Mouse (Mus musculus) heart, adult 11 months (tissue): ENCODE data around the gene Map6d1.

Experiments used
- DNase-seq: peaks from one replicate; pipeline ENCODE4 v3.0.0; 2022

The Map6d1 gene

DNA sequence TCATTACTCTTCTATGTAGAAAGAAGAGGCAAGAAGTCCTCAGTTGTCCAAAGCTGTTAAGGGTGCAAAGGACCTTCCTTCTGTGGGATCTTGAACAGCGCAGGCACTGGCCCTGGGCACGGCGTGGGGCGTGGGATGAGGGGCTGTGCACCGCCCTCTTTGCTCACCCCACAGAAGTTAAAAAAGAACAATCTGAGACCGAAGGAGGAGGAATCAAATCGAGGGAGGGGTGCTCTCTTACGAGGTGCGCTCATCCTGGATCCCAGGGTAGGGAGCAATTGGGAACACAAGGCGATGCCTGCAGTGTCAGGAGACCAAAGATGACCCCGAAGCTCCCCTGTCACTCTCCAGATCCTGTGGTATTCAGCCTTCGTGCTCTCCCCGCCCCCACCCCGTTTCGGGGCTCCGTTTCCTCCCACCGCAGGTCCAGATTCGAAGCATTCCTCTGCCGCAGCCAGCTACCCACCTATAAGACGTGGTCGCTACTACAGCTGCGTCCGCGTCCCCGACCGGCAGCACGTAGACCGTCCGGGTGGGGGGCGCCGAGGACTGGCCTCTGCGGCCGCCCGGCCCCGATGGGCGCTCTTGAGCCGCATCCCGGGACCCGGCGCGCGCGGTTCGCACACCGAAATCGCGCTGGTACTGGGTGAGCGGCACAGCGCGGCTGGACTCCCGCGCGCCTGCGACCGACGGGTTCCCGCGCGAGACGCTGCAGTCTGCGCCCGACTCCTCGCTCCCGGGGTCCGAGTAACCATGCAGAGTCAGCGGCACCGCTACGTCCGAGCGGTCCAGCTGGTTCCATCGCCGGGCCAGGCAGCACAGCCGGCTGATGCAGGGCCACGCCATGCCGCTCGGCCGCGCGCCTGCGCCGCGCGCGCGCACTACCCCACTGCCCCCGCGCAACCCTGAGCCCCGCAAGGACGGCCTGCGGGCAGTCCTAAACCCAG is at the start of gene Map6d1:
Gene Map6d1 (minus strand): TSS at position 891 of the 947 bp plus-strand sequence.
- DNase-seq = peak; percentile 89

DNA sequence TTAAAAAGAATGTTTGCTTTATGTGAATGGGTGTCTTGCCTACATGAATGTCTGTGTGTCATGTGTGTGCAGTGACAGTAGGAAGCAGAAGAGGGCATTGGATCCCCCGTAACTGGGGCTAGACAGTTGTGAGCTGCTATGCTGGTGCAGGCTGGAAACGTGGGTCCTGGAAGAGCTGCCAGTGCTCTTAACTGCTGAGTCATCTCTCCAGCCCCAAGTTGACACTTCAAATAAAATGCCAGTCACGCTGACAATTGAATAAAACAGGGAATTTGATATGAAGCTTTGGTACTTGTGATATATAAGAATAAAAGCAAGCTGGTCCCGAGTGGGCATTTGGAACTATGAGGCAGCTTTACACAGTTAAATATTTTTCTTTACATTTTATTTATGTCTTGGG is 39.1 kb upstream of the Map6d1 start:
- DNase-seq = no peak

DNA sequence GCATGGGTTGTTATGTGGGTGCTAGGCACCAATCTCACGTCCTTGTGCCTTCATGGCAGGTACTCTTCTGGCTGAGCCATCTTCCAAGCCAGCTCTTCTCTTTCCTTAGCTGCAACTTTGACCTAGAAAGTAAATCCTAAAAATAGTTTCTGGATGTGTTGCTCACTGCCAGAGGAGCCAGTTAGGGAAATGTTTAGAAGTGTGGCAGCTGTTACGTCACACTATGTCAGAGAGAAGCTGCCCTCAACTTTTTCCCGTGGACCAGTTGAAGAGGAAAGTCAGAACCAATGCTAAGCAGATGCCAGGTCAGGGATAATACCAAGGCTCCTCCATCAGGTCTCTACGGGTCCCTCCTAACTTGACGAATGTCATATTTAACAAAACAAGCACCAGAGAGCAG is 38.2 kb upstream of the Map6d1 start:
- no peak for DNase-seq

DNA sequence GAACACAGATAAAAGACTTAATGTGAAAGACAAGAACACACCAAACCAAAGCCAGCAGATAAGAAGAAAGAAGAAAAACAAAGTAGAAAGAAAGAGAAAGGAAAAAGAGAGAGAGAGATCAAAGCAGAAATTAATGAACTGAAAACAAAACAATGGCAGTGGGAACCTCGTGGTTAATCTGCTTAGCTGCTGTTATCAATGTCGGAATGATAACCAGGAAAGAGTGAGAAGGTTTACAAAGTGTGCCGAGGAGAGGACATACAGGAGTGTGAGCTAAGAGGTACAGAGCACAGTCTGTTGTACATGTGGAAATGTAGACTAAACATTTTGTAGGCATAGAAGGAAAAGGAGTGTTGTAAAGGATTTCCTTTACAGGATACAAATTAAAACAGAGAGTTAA is 31.8 kb upstream of the Map6d1 start:
- DNase-seq = no peak

DNA sequence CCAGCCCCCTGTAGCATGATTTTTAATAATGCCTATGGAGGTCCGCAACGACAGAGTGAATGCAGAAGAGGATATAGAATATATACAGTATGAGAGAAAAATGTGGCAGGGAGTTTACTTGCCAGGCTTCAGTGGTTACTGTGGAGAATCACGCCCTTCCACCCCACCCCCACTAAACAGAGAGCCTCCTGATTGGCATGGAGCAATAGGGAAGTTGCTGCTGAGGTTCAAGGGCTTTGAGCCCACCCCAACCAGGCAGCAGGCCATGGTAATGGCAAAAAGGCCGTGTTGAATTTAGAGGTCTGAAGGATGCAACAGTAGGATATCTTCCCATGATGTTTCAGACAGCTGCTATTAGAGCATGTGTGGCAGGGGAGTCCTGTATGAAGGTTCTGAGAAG is 30.2 kb upstream of the Map6d1 start:
- no peak for DNase-seq

DNA sequence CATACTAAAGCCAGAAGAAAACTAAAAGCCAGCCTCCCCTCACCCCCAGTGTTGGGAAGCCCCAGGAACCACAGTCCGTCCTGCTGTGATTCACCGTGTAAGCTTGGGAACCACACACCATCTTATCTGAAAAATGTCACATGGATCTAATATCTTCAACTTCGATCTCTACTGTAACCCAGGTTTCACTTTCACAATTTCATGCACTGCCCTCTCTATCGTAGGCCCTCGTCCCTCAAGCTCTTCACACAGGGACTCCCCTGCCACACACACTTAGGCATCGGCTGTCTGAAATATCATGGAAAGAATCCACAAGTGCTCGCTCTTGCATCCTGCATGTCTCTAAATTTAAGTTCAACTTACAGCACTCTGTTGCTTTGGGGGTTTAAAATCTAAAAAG is 23.9 kb upstream of the Map6d1 start:
- DNase-seq = no peak

DNA sequence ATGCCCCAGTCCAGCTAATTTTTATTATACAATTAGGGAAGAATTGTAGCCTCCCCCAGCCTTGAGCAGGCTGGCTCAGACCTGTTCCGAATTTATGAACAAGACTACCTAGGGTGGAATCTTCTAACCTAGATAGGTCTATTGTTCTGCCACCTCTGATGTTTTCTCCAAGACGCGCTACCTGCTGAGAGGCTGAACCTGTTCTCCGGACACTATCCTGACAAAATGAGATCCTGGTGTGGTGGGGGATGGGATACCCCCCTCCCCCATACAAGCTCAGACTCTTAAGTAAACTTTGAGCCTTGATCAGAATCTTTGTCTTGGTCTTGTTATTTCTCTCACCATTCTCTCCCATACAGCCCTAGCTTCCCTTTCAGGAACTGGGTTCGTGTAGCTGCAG is 16.8 kb upstream of the Map6d1 start:
- no peak for DNase-seq

DNA sequence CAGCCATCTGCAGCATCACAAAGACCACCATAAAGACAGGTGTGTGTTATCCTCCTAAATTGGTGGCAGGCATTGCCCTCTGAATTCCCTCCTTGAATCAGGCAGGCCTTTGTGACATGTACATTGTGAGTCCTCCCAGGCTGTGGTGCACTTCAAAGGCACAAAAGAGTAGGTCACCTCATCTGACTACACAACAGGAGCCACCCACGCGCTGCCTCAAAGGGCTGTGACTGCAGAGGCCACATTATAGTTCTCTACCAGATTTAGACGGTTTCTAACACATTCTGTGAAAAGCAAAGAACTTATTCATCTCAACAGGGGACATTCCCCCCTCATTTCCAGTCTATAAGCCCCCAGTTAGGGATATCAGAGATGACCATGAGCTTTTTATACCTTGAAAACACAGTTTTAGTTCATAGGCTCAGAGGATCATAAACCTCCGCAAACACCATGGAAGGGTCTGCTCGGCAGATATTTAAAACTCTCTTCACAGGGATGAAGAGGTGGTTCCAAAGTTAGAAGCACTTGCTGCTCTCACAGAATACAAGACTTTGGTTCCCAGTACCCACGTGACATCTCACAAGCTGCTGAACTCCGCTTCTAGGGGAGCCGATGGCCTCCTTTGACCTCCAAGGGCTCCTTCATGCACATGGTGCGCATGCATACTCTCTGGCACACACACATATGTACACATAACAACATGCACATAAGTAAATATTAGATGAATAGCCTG is 7.5 kb upstream of the Map6d1 start:
- DNase-seq = no peak

DNA sequence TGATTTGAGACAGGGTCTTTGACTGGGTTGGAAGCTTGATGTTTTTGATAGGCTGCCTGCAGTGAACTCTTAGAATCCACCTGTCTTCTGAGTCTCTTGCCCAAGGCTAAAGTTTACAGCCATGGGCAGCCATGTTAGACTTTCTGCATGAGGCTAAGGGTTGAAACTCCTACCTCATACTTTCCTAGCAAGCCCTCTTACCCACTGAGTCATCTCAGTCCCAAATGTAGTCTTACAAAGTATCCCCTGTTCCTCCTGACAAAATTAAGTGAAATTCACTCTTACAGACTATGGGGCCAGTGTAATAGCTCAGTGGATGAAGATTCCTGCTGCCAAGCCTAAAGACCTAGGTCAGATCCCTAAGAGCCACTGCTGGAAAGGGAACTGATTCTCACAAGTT is 5.9 kb upstream of the Map6d1 start:
- DNase-seq = no peak

DNA sequence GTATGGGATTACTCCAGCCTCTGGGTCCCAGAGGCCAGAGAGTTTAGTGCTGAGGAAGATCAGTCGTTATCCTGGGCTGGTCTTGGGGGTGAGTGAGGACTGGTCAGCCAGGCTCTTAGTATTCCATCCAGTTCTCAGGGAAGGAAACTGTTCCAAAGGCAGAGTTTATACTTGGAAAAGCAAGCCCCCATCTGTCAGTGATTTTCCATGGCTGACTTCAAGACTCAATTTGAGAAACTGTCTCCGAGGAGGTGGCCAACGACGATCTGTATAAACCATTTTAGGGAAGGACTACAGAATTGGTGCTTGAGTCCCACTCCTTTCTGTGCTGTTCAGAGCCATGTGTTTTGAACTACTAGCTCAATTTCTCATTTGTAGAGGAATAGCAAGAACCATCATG is 2.5 kb downstream of the Map6d1 start:
- no peak for DNase-seq

DNA sequence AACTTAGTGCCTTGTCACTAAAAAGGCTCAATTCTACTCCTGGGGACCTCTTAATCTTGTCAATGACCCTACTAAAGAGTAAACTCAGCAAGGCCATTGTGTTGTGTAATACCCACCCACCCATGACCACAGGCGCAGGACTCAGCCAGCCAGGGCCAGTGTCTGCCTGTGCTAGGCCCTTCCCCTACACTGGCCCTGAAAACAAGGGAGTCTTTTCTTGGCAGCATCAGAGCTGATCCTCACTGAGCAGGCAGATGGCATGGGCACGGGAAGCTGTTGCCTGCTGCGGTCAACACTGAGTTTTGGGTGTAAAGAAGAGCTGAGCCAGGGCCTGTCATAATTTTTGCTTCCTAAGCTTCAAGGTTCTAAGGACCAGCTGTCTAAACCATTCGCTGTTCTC is 3.7 kb downstream of the Map6d1 start:
- DNase-seq = peak; percentile 83

DNA sequence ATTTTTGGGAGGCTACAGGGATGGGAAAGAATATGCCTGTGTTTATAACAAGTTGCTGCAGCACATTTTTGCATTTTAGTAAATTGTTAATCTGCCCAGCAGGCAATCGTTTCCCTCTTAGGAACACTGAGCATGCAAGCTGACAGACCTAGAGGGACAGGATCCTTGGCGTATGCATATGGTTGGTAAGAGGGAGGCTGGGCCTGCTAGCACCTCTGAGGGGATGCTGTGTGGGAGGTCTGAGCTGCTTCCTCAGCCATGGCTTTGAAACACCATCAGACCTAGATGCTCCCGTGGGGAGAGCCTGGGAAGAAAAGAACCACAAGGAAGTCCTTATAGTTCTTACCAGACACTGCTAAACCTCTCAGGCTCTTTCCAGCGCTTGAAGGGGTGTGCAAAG is 6.8 kb downstream of the Map6d1 start:
- peak; percentile 45 for DNase-seq

DNA sequence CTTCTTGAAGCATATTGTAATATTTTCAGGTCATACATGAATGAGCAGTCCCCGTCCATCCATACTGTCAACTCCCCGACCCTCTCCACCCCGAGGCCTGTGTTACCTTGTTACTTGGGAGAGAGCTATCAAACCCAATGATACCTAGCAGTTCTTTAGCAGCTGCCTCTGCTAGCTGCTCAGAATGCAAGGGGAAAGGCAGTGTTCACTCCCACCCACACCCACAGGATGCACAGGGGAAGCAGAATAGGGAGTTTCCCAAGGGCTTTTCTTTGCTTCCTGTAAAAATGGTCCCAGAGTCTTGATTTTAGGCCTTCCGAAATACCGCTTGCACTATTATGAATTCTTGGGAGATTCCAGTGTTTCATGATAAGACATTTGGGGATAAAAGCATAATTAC is 13.0 kb downstream of the Map6d1 start:
- no peak for DNase-seq

DNA sequence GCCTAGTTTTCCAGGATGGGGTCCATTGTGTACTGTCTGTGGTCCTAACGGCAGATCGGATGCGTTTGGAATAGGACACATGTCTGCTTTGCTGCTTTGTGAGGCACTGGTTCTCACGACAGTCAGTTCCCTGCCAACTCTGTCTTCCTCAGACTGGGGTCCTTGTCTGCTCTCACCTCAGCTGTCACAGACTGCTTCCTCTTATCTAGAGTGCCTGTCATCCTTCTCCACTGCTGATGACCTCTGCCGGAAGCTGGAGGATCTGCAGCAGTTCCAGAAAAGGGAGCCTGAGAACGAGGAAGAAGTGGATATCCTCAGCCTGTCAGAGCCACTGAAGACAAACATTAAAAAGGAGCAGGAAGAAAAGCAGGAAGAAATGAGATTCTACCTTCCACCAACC is 13.7 kb downstream of the Map6d1 start:
- peak; percentile 81 for DNase-seq

DNA sequence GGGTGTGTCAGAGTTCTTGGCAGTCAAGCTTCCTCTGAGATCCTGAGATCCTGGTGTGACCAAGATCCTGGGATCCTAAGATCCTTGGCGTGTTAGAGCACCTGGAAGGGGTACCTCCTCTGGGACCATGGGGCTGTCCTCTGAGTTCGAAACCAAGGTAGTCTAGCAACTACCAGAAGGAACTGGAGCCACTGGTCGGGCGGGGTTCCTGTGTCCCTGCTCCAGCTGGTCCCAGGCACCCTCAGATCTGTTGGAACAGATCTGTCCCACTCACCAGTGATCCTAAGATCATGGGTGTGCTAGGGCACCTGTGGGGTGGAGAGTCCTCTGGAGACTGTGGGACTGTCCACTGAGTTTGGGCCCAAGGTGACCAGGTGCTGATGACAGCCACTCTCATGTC is 14.5 kb downstream of the Map6d1 start:
- peak; percentile 58 for DNase-seq

DNA sequence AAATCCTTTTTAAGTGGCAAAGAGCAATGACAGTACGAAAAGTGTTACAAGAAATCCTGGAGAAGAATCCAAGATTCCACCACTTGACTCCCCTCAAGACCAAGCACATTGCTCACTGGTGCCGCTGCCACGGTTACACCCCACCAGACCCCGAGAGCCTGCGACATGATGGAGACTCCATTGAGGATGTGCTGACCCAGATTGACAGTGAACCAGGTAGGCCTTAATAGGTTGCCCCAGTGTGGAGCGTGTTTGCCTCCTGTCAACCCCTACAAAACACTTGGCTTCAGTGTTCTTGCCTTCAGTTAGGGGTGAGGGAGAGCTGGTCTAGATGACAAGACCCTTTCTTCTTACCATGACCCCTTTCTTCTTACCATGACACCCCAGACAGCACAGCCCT is 18.4 kb downstream of the Map6d1 start:
- peak; percentile 70 for DNase-seq

DNA sequence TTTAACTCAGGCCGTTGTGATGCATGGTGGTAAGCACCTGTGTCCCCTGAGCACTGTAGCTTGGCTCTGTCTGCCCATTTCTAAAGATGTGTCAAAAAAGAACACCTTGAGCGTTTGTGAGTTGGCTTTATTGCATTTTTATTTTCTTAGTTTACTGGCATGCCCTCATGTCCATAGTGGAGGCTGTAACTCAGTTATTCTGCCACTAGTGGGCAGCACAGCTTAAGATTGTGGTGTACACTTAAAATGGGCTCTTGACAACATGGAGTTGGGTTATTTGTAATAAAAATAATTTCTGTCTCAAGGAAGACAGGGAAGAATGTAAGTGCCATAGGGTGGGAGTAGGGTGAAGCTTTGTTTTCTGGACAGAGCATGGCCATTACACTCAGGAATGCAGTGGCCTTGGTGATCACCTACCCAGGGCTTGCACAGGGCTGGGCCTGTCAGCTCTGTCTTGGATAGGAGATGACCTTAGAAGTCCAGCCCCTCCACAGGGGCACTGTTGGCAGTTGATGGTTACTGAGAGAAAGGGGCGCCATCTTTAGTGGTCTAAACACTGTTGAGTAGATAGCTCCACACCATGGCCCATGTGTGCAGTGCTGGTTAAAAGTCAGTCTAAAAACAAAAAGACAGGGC is 27.4 kb downstream of the Map6d1 start:
- DNase-seq = no peak

DNA sequence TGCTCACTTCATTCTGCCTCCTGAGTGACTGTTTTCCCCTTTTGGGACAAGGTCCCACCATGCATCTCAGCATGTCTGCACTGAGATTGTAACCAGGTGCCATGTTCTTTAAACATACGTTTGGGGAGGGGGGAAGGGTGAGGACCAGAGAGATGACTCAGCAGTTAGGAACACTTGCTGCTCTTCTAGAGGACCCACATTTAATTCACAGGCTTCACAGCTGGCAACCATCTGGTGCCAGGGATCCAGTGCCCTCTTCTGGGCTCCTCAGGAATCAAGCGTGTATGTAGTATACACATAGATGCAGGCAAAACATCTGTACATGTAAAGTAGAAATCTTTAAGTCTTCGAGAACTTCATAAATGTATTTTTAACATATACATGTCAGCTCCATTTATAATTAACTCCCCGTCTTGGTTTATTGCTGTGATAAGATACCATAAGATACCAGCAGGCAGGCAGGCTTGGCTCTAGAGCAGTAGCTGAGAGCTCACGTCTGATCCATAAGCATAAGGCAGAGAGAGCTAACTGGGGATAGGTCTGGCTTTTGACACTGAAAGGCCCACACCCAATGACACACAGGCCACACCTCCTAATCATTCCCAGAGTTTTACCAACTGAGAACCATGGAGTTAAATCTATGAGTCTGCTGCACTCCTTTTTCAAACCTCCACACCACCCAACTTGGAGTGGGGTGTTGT is 41.5 kb downstream of the Map6d1 start:
- no peak for DNase-seq

DNA sequence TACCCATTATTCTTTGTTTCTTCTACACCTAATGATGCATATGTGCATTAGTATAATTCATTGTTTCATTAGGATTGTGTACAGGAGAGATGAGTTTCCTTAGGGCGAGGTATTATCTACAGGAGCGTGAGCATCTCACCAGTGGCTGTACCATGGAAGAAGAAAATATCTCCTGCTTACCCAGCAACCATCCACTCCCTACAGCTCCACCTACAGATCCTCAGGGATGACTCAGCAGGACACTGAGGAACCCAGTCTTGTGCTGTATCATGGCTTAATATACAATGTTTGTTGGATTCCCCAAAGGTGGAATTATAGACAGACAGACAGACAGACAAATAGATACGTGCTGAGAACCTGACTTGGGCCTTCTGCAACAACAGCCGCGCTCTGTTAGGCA is 44.2 kb downstream of the Map6d1 start:
- no peak for DNase-seq

DNA sequence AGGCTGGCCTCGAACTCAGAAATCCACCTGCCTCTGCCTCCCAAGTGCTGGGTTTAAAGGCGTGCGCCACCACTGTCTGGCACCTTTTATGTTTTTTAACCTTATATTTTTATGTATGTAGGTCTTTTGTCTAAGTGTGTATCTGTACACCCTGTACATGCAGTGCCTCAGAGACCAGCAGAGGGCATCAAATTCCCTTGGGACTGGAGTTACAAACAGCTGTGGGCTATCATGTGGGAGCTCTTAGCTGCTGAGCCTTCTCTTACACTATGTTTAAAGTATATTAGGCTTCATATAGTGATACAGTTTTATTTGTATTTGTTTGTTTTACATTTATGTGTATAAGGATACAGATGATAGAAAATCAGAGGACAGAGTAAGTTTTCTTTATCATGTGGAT is 45.6 kb downstream of the Map6d1 start:
- DNase-seq = no peak

DNA sequence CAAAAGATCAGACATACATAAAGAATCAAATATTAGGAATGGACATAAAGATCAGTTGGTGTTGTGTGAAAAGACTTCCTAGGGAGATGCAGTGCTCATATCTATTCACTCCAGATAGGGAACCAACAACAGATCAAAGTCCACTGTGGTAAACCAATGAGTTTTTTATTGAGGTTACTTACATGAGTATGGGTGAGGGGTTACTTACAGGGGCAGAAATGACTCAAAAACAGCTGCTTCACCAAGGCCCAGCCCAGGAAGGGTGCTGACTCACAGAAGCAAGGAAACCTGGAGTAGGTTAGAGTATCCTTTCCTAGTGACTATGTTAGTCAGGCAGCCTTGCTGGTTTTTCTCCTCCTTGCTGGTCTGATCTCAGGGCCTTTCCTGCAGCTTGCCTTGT is 49.1 kb downstream of the Map6d1 start:
- no peak for DNase-seq

DNA sequence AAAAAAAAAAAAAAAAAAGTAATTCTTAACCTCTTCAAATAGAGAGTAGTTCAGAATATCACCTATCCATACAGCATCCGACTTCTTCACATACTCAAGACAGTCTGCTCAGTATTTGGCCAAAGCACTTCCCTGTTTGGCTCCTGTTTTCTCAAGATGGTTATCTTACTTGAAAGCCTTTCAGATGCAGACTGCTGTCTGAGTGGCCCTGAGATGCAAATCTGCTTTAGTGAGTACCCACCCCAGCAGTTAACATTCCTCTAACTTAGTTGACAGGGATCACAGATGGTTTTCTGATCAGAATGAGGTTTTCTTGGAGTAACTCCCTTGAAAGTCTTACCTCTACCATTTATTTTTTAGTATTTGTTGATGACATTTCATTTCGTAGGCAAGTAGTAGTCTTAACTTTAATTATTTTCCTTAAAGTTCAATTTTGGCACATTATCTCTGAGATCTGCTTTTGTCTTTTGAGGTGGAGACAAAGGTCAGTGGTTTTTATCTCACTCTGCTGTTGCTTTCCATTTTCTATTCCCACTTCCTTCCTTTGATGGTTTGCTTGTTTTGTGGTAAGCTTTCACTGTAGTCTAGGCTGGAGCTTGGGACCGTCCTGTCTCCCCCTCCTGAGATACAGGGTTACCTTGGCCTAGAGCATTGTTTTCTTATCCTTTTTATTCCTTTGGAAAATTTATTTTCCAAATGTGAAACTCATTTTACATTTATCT is 49.8 kb downstream of the Map6d1 start:
- no peak for DNase-seq

DNA sequence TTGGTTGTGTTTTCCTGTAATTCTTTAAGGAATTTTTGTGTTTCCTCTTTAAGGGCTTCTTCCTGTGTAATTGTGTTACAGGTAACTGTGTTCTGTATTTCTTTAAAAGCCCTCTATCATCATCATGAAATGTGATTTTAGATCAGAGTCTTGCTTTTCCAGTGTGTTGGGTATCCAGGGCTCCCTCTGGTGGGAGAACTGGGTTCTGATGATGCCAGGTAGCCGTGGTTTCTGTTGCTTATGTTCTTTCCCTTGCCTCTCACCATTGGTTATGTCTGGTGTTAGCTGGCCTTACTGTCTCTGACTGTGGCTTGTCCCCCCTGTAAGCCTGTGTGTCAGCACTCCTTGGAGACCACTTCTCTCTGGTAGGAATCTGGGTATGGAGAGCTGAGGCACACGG is 55.8 kb downstream of the Map6d1 start:
- DNase-seq = no peak
